Mouse (Mus musculus): ENCODE data around the gene 3110082I17Rik.

DNA sequence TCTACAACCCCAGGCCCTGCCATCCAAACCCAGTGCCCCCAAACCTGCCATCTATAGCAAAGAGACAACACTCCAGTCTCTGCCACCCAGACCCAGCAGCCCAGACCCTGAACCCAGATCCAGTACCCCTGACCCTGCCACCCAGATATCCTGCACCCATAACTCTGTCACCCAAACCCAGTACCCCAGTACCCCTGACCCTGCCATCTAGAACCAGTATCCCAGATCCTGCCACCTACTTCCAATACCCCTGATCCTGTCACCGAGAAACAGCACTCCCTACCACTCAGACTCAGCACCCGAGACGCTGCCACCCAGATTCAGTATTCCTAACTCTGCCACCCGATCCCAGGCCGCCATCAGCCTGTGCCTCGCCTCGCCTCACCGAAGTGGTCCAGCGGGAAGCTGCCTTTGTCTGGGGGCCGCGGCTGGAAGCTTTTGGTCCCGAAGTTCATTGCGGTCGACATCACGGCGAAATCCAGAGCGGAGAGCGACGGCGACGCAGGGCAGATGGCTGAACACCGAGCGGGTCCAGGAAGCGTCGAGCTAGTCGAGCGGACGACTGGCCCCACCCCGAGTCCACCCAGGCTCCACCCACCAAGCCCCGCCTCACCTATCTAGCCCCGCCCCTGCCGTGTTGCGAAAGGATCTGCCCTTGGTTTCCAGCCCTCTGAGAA, 115.5 kb downstream of the 3110082I17Rik start:
- TF ChIP-seq CTCF (IDR thresholded peaks at IDR 0.05; ENCODE audit: low read depth) (no peak), EP300 (IDR thresholded peaks at IDR 0.05; ENCODE audit: low read depth) (no peak)

Measured in liver, embryonic 14.5 days (tissue).